Mouse (Mus musculus) kidney, adult 11 months (tissue): Measurements from ENCODE around the gene Scamp3.

ENCODE experiments used
- DNase-seq: peaks from one replicate; pipeline ENCODE4 v3.0.0; 2022

Scamp3 gene

DNA sequence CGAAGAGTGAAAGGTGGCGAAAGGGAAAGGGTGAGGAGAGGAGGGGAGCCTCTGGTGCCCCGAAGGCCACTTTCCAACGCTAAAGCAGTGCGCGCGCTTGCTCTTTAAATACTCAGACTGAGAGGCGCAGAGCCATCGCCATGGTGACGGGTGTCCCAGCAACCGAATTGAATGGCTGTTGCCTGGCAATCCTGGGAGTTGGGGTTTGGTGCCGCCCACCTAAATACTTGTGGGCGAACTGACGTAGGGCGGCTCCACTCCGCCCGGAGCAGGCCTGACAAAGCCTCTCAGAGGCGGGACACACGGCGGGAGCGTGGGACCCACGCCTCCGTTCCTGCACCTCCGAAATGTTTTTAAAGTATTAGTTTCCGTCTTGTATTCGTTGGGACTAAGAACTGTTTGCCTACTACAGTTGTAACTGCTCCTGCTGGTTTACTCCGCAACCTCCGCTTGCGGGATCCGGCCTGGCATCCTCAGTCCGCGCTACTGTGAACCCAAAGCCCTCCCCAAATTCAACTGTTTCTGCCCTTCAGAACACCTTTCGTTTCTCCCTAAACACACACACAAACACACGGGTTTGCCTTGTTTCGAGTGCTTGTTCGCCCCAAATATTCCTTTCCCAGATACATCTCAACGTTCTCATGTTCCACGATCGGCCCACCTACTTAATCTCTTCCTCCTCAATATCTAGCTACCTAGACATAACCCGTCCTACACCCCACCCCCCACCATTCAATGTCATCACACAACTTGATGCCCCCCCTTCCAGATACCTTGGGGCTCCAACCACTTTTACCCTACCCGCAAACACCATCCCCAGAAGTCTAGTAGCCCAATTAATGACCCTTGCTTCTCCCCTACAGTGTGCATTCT lies 50.3 kb downstream of the Scamp3 start:
- peak; percentile 92 for DNase-seq

- DNase-seq = peak; percentile 89
These were observed 50.9 kb downstream of the Scamp3 start for GRCm38 (mm10) chr3:89228180-89228549.

GRCm38 (mm10) chr3:89228836-89229235 lies 51.6 kb downstream of the Scamp3 start, which contains the start of gene Muc1:
Muc1 (plus strand) TSS chr3:89229057.
- DNase-seq = peak; percentile 45

GRCm38 (mm10) chr3:89229276-89229675 lies 52.0 kb downstream of the Scamp3 start:
- no peak for DNase-seq

DNA sequence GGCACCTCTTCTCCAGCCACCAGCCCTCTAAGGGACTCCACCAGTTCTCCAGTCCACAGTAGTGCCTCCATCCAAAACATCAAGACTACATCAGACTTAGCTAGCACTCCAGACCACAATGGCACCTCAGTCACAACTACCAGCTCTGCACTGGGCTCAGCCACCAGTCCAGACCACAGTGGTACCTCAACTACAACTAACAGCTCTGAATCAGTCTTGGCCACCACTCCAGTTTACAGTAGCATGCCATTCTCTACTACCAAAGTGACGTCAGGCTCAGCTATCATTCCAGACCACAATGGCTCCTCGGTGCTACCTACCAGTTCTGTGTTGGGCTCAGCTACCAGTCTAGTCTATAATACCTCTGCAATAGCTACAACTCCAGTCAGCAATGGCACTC lies 53.3 kb downstream of the Scamp3 start:
- DNase-seq = no peak

GRCm38 (mm10) chr3:89231345-89231744 lies 54.1 kb downstream of the Scamp3 start:
- DNase-seq = no peak

- no peak for DNase-seq
These were observed 54.6 kb downstream of the Scamp3 start for GRCm38 (mm10) chr3:89231772-89232275.
